Mouse (Mus musculus) embryonic facial prominence, embryonic 11.5 days (tissue): ENCODE results near the gene Tigd3. TPM values are rescaled to one million over a fixed set of nuclear protein-coding genes. Genes with fewer than 3 reads are reported as not detected.

Experiments used
- ATAC-seq: fragments of 200-750 bp; cut with Nextera tagmentation; replicated peaks from 2 replicates; pipeline ENCODE4 v1.8.0; 2017; ENCODE audit warnings: low read depth; ENCODE audit not compliant: insufficient number of reproducible peaks, low FRiP score, low TSS enrichment
- DNase-seq: peaks from one replicate; pipeline ENCODE4 v3.0.0-alpha.2; 2015; ENCODE audit warnings: low spot score
- H3K27ac ChIP-seq: fragments of 300-500 bp; sonication (generic); replicated peaks from 2 replicates; pipeline ENCODE4 v1.5.1; 2014; ENCODE audit warnings: mild to moderate bottlenecking, low read depth, low read length, control low read depth
- H3K27me3 ChIP-seq: fragments of 300-500 bp; sonication (generic); 2 replicates; pipeline ENCODE4 v1.6.1; 2014; ENCODE audit warnings: mild to moderate bottlenecking, low read length, moderate library complexity, mixed read lengths; ENCODE audit not compliant: control insufficient read depth, insufficient read depth
- H3K36me3 ChIP-seq: fragments of 300-500 bp; sonication (generic); replicated peaks from 2 replicates; pipeline ENCODE4 v1.6.1; 2014; ENCODE audit warnings: low read depth, mild to moderate bottlenecking, low read length, moderate library complexity, mixed read lengths; ENCODE audit not compliant: control insufficient read depth, insufficient read depth
- H3K4me1 ChIP-seq: fragments of 300-500 bp; sonication (generic); 2 replicates; pipeline ENCODE4 v1.6.1; 2014; ENCODE audit warnings: low read length, mixed read lengths; ENCODE audit not compliant: control insufficient read depth, insufficient read depth
- H3K4me2 ChIP-seq: fragments of 300-500 bp; sonication (generic); 2 replicates; pipeline ENCODE4 v1.6.1; 2014; ENCODE audit warnings: low read depth, mild to moderate bottlenecking, control low read depth, low read length, moderate library complexity
- H3K4me3 ChIP-seq: fragments of 300-500 bp; sonication (generic); 2 replicates; pipeline ENCODE4 v1.5.1; 2014; ENCODE audit warnings: low read depth, low read length, control low read depth
- H3K9ac ChIP-seq: fragments of 300-500 bp; sonication (generic); replicated peaks from 2 replicates; pipeline ENCODE4 v1.6.1; 2014; ENCODE audit warnings: mild to moderate bottlenecking, control low read depth, low read length
- H3K9me3 ChIP-seq: fragments of 300-500 bp; sonication (generic); replicated peaks from 2 replicates; pipeline ENCODE4 v1.6.1; 2016; ENCODE audit warnings: mild to moderate bottlenecking, low read length, inconsistent platforms, mixed read lengths; ENCODE audit not compliant: control insufficient read depth
- WGBS: fragments of 180-500 bp; shearing (Covaris S2); extraction: QIAGEN DNeasy Blood & Tissue Kit; methylation state at CpG from one replicate; pipeline ENCODE4 v1.1.7; 2014; 5-methylcytosine and 5-hydroxymethylcytosine counted together
- polyA plus RNA-seq: library from polyadenylated mRNA; unstranded; fragments of >200 nt; fragmentation: Nextera tagmentation; extraction: Ambion mirVana; gene quantifications from 2 replicates; pipeline ENCODE4 v1.2.1, GENCODE M21; 2014

The Tigd3 gene
- polyA plus RNA-seq, 1 experiment from 2014 or later = 4.3 TPM

- no peak overlapping the region; the same call in 1 of the 2 replicates for H3K9ac ChIP-seq
Measured at GRCm38 (mm10) chr19:5879735-5880134, 14.2 kb downstream of the Tigd3 start.

GRCm38 (mm10) chr19:5878916-5879315 is 15.0 kb downstream of the Tigd3 start:
- Histone ChIP-seq H3K9ac (no peak overlapping the region), H3K27me3 (no peaks in the 10 kb centered on the region), H3K27ac (no peak overlapping the region), H3K4me3 (no peak overlapping the region), H3K36me3 (no peaks in the 10 kb centered on the region), H3K9me3 (no peaks in the 10 kb centered on the region), H3K4me2 (no peak overlapping the region), H3K4me1 (no peaks in the 10 kb centered on the region)
- DNase-seq (no peak), ATAC-seq (no peak)
- WGBS = 81% methylated on average over 3 of the region's 3 CpGs

More at GRCm38 (mm10) chr19:5879735-5880134, 14.2 kb downstream of the Tigd3 start:
- Histone ChIP-seq H3K4me2 (no peak overlapping the region), H3K27me3 (no peaks in the 10 kb centered on the region), H3K4me1 (no peaks in the 10 kb centered on the region), H3K4me3 (no peak overlapping the region), H3K9me3 (no peaks in the 10 kb centered on the region), H3K36me3 (no peaks in the 10 kb centered on the region), H3K27ac (no peak overlapping the region)
- no peak for ATAC-seq
- 94% methylated on average over 7 of the region's 7 CpGs for WGBS
- no peak for DNase-seq

GRCm38 (mm10) chr19:5878362-5878722 is 15.6 kb downstream of the Tigd3 start:
- ATAC-seq (no peak), DNase-seq (no peak)
- Histone ChIP-seq H3K4me3 (no peak overlapping the region), H3K9ac (no peak overlapping the region), H3K9me3 (no peaks in the 10 kb centered on the region), H3K4me2 (no peak overlapping the region), H3K36me3 (no peaks in the 10 kb centered on the region), H3K27ac (no peak overlapping the region), H3K4me1 (no peaks in the 10 kb centered on the region), H3K27me3 (no peaks in the 10 kb centered on the region)
- WGBS = 76% methylated on average over 7 of the region's 7 CpGs

- Histone ChIP-seq H3K27ac (no peak within 1 kb of the TSS), H3K9ac (no peak within 1 kb of the TSS)
Measured at GRCm38 (mm10) chr19:5877618-5878361, 16.2 kb downstream of the Tigd3 start, which contains the start of gene Slc25a45. Slc25a45 (plus strand) TSS chr19:5877808.

GRCm38 (mm10) chr19:5874969-5875480 is 18.9 kb downstream of the Tigd3 start, which contains the start of gene Frmd8:
Frmd8 (minus strand) TSS chr19:5875274.
- ATAC-seq = peak; percentile 68
- peak within 1 kb of the TSS; percentile 75 for H3K4me3 ChIP-seq
- WGBS = under 1% methylated on average over 37 of the region's 37 CpGs
- peaks cover 10% of the 10 kb centered on the region for H3K4me1 ChIP-seq
- peak; percentile 98 for DNase-seq
- H3K9me3 ChIP-seq = no peaks in the 10 kb centered on the region
- peak within 1 kb of the TSS; percentile 81 for H3K9ac ChIP-seq
- no peaks in the 10 kb centered on the region for H3K27me3 ChIP-seq
- no peaks in the 10 kb centered on the region for H3K36me3 ChIP-seq
- H3K27ac ChIP-seq = 0 out of 2 replicates have a peak within 1 kb of the TSS, but pooled peaks have one; percentile 13
- H3K4me2 ChIP-seq = peak within 1 kb of the TSS; percentile 78

More at GRCm38 (mm10) chr19:5877618-5878361, 16.2 kb downstream of the Tigd3 start, which contains the start of gene Slc25a45:
- Histone ChIP-seq H3K4me2 (no peak within 1 kb of the TSS), H3K9me3 (no peaks in the 10 kb centered on the region), H3K4me3 (no peak within 1 kb of the TSS), H3K36me3 (no peaks in the 10 kb centered on the region), H3K4me1 (no peaks in the 10 kb centered on the region), H3K27me3 (no peaks in the 10 kb centered on the region)
- WGBS = 37% methylated on average over 15 of the region's 15 CpGs
- DNase-seq (peak; percentile 76), ATAC-seq (peak; percentile 54; the same call in 1 of the 2 replicates)

- no peaks in the 10 kb centered on the region for H3K9me3 ChIP-seq
- H3K9ac ChIP-seq = peak overlapping the region; percentile 81
- ATAC-seq = no peak
- H3K4me3 ChIP-seq = peak overlapping the region; percentile 75
- H3K4me2 ChIP-seq = peak overlapping the region; percentile 78
- no peaks in the 10 kb centered on the region for H3K27me3 ChIP-seq
- no peaks in the 10 kb centered on the region; the same call in 1 of the 2 replicates for H3K36me3 ChIP-seq
- 16% methylated on average over 13 of the region's 13 CpGs for WGBS
- H3K4me1 ChIP-seq = peaks cover 10% of the 10 kb centered on the region
- DNase-seq = no peak
- 0 out of 2 replicates have a peak overlapping the region, but pooled peaks have one; percentile 13 for H3K27ac ChIP-seq
Measured at GRCm38 (mm10) chr19:5874391-5874968, 19.5 kb downstream of the Tigd3 start.

- DNase-seq (no peak), ATAC-seq (no peak)
- Histone ChIP-seq H3K36me3 (no peaks in the 10 kb centered on the region; the same call in 1 of the 2 replicates), H3K4me3 (no peak overlapping the region), H3K9ac (no peak overlapping the region; the same call in 1 of the 2 replicates), H3K9me3 (no peaks in the 10 kb centered on the region), H3K27ac (no peak overlapping the region), H3K27me3 (no peaks in the 10 kb centered on the region), H3K4me2 (no peak overlapping the region), H3K4me1 (peaks cover 10% of the 10 kb centered on the region)
- WGBS = 87% methylated on average over 19 of the region's 19 CpGs
Measured at GRCm38 (mm10) chr19:5872931-5873556, 20.9 kb downstream of the Tigd3 start.
